ENCODE assay signal across 9 mouse cellular contexts in the genomic region with DNA sequence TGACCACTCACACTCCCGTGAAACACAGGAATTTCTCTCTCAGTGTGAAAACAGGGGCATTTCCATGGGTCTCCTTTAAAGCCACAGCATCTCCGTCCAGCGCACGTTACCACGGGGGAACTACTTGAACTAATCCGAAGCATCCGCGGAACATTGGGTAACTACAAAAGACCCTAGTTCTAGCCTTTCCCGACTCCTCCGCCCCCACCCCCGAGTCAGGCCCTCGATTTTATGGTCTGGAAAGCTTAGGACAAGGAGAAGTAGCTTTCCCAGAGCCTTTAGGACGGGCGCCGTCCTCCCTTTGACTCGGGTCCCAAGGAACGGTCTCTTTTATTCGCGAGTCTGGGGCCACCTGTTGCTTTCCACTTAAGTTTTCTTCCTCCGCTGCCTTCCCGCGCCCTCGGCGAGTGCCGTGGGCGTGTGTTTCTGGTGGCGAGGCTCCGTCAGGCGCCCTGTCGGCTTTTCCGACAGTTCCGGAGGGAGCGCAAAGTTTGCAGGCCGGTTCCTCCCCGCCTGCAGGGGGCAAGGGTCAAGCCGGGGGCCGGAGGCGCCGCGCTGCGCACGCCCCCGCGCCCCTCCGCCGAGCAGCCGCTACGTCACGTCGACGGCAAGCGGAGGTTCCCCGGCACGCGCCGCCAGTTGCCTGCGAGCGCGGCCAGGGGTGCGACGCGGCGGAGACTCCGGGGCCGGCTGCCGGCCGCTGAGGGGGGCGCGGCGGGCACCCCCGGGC. TPM values are rescaled to one million over a fixed set of nuclear protein-coding genes. Genes with fewer than 3 reads are reported as not detected.
DNase-seq lines count a peak whose midpoint lies in the region; ATAC-seq and TF ChIP-seq lines count a peak whose summit lies in the region.
"Had no signal": no experiment of that assay in that cellular context is flagged by ENCODE, and none has a peak within 500 bp of the region (broad histone marks: within the 10 kb centered on the region; RNA-seq: fewer than 3 reads in every experiment).

No protein-coding gene starts in this region.

- peaks cover 9% of the 10 kb centered on the region; the same call in 1 of the 2 replicates for H3K27me3 ChIP-seq in heart, embryonic 13.5 days (replicated peaks)
- H3K27me3 ChIP-seq in heart, adult 2 months (ENCODE audit: control insufficient read depth, insufficient read depth, low read length): 0 out of 2 replicates have a peak, but pooled peaks cover 2% of the 10 kb centered on the region
- no peaks in the 10 kb centered on the region; the same call in 1 of the 2 replicates for H3K27me3 ChIP-seq in forebrain, postnatal 0 days (ENCODE audit: insufficient read depth, low read length)
- peaks cover 15% of the 10 kb centered on the region for H3K27me3 ChIP-seq in liver, embryonic 11.5 days (replicated peaks; ENCODE audit: control insufficient read depth, insufficient read depth, low read length)
- no peaks in the 10 kb centered on the region for H3K27me3 ChIP-seq in stomach, embryonic 15.5 days (replicated peaks)

- no peak overlapping the region for H3K27ac ChIP-seq in heart, embryonic 13.5 days (replicated peaks)
- no peak overlapping the region for H3K27ac ChIP-seq in heart, adult 2 months
- no peak overlapping the region for H3K27ac ChIP-seq in forebrain, postnatal 0 days (ENCODE audit: low read depth, low read length)
- no peak overlapping the region for H3K27ac ChIP-seq in liver, embryonic 11.5 days (ENCODE audit: low read depth, low read length)
- H3K27ac ChIP-seq in stomach, embryonic 15.5 days: no peak overlapping the region

- H3K4me3 ChIP-seq in heart, embryonic 13.5 days: peak overlapping the region; percentile 52
- H3K4me3 ChIP-seq in heart, adult 2 months: no peak overlapping the region
- H3K4me3 ChIP-seq in forebrain, postnatal 0 days (ENCODE audit: low read depth, low read length): peak overlapping the region; percentile 44
- H3K4me3 ChIP-seq in liver, embryonic 11.5 days (ENCODE audit: low read depth, low read length): peak overlapping the region; percentile 37
- peak overlapping the region; percentile 40 for H3K4me3 ChIP-seq in stomach, embryonic 15.5 days (replicated peaks)

- no peaks in the 10 kb centered on the region for H3K9me3 ChIP-seq in heart, embryonic 13.5 days
- H3K9me3 ChIP-seq in forebrain, postnatal 0 days (ENCODE audit: low read length): no peaks in the 10 kb centered on the region
- no peaks in the 10 kb centered on the region for H3K9me3 ChIP-seq in liver, embryonic 11.5 days (ENCODE audit: control insufficient read depth, low read length)
- H3K9me3 ChIP-seq in stomach, embryonic 15.5 days: no peaks in the 10 kb centered on the region

- peak overlapping the region; percentile 40; the same call in 1 of the 2 replicates for H3K9ac ChIP-seq in heart, embryonic 13.5 days
- H3K9ac ChIP-seq in heart, adult 2 months (ENCODE audit: low read depth, low read length): no peak overlapping the region
- no peak overlapping the region for H3K9ac ChIP-seq in forebrain, postnatal 0 days
- H3K9ac ChIP-seq in liver, embryonic 11.5 days (ENCODE audit: low read depth, low read length): no peak overlapping the region
- no peak overlapping the region for H3K9ac ChIP-seq in stomach, embryonic 15.5 days

- no peaks in the 10 kb centered on the region for H3K4me1 ChIP-seq in heart, embryonic 13.5 days
- H3K4me1 ChIP-seq in heart, adult 2 months (ENCODE audit: control insufficient read depth, insufficient read depth, low read length): no peaks in the 10 kb centered on the region
- no peaks in the 10 kb centered on the region for H3K4me1 ChIP-seq in forebrain, postnatal 0 days (ENCODE audit: insufficient read depth)
- H3K4me1 ChIP-seq in liver, embryonic 11.5 days (replicated peaks; ENCODE audit: control insufficient read depth, insufficient read depth, low read length): no peaks in the 10 kb centered on the region
- no peaks in the 10 kb centered on the region for H3K4me1 ChIP-seq in stomach, embryonic 15.5 days

- no peaks in the 10 kb centered on the region for H3K79me2 ChIP-seq in heart, adult 2 months (replicated peaks; ENCODE audit: control insufficient read depth, insufficient read depth, low read length)

- WGBS in heart, embryonic 13.5 days: 17% methylated on average over 59 of the region's 71 CpGs
- WGBS in heart, adult 2 months: 39% methylated on average over 71 of the region's 71 CpGs
- whole genome bisulfite sequencing in forebrain, postnatal 0 days: 29% methylated on average over 57 of the region's 71 CpGs
- 21% methylated on average over 64 of the region's 71 CpGs for WGBS in liver, embryonic 11.5 days
- WGBS in stomach, embryonic 15.5 days: 25% methylated on average over 67 of the region's 71 CpGs

- no peak for TF ChIP-seq CTCF in heart, adult 2 months (IDR thresholded peaks at IDR 0.05)
- TF ChIP-seq CTCF in forebrain, postnatal 0 days (IDR thresholded peaks at IDR 0.05; ENCODE audit: low read depth): no peak

- peak overlapping the region; percentile 72 for H3K4me2 ChIP-seq in heart, embryonic 13.5 days
- peak overlapping the region; percentile 63 for H3K4me2 ChIP-seq in forebrain, postnatal 0 days (ENCODE audit: low read depth)
- H3K4me2 ChIP-seq in liver, embryonic 11.5 days: peak overlapping the region; percentile 56
- peak overlapping the region; percentile 74 for H3K4me2 ChIP-seq in stomach, embryonic 15.5 days

- intact Hi-C loops in heart, adult 2 months (cut with DNase I): no loop called here

- no peak for ATAC-seq in heart, embryonic 13.5 days (ENCODE audit: extremely low read depth, insufficient number of reproducible peaks, low FRiP score, low TSS enrichment)
- ATAC-seq in forebrain, postnatal 0 days: peak; percentile 61
- peak; percentile 23; the same call in 1 of the 2 replicates for ATAC-seq in liver, embryonic 11.5 days (replicated peaks; ENCODE audit: low FRiP score)
- 0 out of 2 replicates have a peak, but pooled peaks have one; percentile 7 for ATAC-seq in stomach, embryonic 15.5 days (ENCODE audit: insufficient read depth, low FRiP score, low read depth)
- no peak for ATAC-seq in CD4-positive, CD25-positive, alpha-beta regulatory T cell, adult 4 months

- no peak for TF ChIP-seq EP300 in heart, adult 2 months (IDR thresholded peaks at IDR 0.05; ENCODE audit: insufficient read depth, low read depth, low read length)

- H3K36me3 ChIP-seq in heart, embryonic 13.5 days: no peaks in the 10 kb centered on the region
- no peaks in the 10 kb centered on the region for H3K36me3 ChIP-seq in heart, adult 2 months (ENCODE audit: control insufficient read depth, insufficient read depth, low read length)
- H3K36me3 ChIP-seq in forebrain, postnatal 0 days (ENCODE audit: insufficient read depth): no peaks in the 10 kb centered on the region
- no peaks in the 10 kb centered on the region for H3K36me3 ChIP-seq in liver, embryonic 11.5 days (ENCODE audit: control insufficient read depth, insufficient read depth, low read length)
- H3K36me3 ChIP-seq in stomach, embryonic 15.5 days: no peaks in the 10 kb centered on the region

- TF ChIP-seq POLR2A in heart, adult 2 months (IDR thresholded peaks at IDR 0.05; ENCODE audit: insufficient read depth, low read depth, low read length): no peak

- no peak for DNase-seq in heart, adult 2 months
- peak; percentile 43 for DNase-seq in ZHBTc4 (ENCODE audit: low read depth, low spot score)
- peak; percentile 28 for DNase-seq in forebrain, postnatal 0 days
- peak; percentile 31 for DNase-seq in liver, embryonic 11.5 days (ENCODE audit: low spot score)
- DNase-seq in urinary bladder, postnatal 4 days (ENCODE audit: low spot score in 2 of 2): no peak

RNA-seq across cellular contexts. Expression of a gene that starts 3.3 kb away (rescaled TPM):
- 0.48 and 0.66 TPM in 2 replicates for polyA plus RNA-seq in heart, embryonic 13.5 days (2015; fragmentation: Nextera tagmentation; extraction: Ambion mirVana)
- total RNA-seq in heart, adult 2 months (2021): not detected
- not detected in 2 replicates for polyA plus RNA-seq in heart, adult 2 months (2012; rRNA removed)
- 2.5 and 3.6 TPM in 2 replicates for total RNA-seq in forebrain, postnatal 0 days (2014; rRNA removed)
- polyA plus RNA-seq in forebrain, postnatal 0 days (2015; fragmentation: Nextera tagmentation; extraction: Ambion mirVana): 0.20 and 0.54 TPM in 2 replicates
- polyA plus RNA-seq in liver, embryonic 11.5 days (2014; fragmentation: Nextera tagmentation; extraction: Ambion mirVana): 0.78 and 2.0 TPM in 2 replicates
- 0.19 TPM in 1 of 2 replicates, not detected in the other for polyA plus RNA-seq in stomach, embryonic 15.5 days (2015; fragmentation: Nextera tagmentation; extraction: Ambion mirVana)
- polyA plus RNA-seq in CD4-positive, CD25-positive, alpha-beta regulatory T cell, adult 4 months (2017; shearing (Covaris generic)): not detected
- total RNA-seq: MEL had no signal

Comparison
In these comparisons a context has a peak if more than half of its experiments do, and no peak if none do; other contexts are left out.
1. ATAC-seq: peak in forebrain, postnatal 0 days (single experiment), liver, embryonic 11.5 days (single experiment) and stomach, embryonic 15.5 days (single experiment); none in heart, embryonic 13.5 days (single experiment) and CD4-positive, CD25-positive, alpha-beta regulatory T cell, adult 4 months (single experiment).
2. DNase-seq: peak in ZHBTc4 (single experiment), forebrain, postnatal 0 days (single experiment) and liver, embryonic 11.5 days (single experiment); none in heart, adult 2 months (0 of 2) and urinary bladder, postnatal 4 days (0 of 2).
3. Peak in every context shown above with its lines, with median percentiles within 50 percentile points of each other: H3K4me2 ChIP-seq.